Mouse (Mus musculus) bone marrow macrophage, adult 2 months (primary cell): ENCODE results near the gene Tex21.

Experiments
- CTCF ChIP-seq: IDR thresholded peaks from 2 replicates; pipeline ENCODE4 v1.5.1; 2012; ENCODE audit warnings: low read depth, mild to moderate bottlenecking, low read length, moderate library complexity
- POLR2A ChIP-seq: IDR thresholded peaks from 2 replicates; pipeline ENCODE4 v1.6.1; 2012; ENCODE audit warnings: mild to moderate bottlenecking, low read depth, low read length, borderline replicate concordance

DNA sequence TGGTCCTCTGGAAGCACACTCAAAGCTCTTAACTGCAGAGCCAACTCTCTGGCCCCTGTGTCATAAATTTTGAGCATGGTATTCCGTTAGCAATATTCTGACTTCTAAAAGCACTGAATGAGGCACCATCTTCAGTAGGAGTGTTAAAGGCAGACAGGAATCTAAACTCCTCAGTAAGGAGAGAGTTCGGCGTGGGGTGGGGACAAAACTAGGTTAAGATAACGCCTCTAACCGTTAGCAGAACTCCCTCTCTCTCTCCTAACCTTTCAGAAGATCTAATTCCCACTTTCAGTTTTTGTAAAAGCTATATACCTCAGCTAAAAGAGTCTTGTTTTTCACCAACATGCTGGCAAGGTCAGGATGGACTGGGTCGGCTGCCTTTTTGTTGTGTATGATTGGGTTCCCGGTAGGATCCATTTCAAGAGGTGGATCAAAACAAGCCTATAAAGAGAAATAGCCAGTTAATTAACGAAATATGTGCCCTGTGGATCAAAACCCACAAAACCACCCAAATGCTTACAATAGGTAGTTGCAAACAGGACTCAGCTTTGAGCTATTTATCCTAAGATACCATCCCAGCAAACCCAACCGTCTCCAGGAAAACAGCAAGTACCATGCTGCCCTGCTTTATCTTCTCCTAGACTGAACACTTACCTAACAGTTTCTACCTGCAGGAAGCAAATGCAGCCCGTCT, 7.3 kb downstream of the Tex21 start:
- TF ChIP-seq CTCF (no peak), POLR2A (no peak)
